Mouse (Mus musculus): ENCODE measurements at regions not wholly inside any gene's neighbourhood (a gene's known extent, or its start where the extent isn't known, plus 50 kb on each side); places are given as distances from the start of the nearest gene placed in this dataset.
"Not testable (repeated sequence)": the region's sequence is repeated elsewhere in the genome, so short reads cannot be mapped to it uniquely, and the experiment has no call there.

DNA sequence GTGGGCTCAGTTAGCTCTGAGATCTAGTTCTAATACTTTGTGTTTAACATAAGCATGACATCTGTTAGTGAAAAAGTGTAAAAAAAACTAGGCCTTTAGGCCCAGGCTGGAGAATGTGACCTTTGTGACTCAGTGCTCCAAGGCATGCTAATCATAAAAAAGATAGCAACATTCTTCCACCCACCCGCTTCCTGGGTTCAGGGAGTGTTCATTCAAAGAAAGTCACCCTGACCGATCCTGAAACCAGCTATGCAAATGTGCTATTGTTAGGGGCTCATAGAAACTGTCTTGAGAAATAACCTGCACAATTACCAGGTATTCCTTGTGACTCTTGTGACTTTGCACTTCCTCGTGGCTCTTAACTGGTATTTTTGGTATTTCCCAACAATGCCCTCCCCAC lies 70.6 kb downstream of the Bbs10 start:
- TF ChIP-seq POLR2A (IDR thresholded peaks at IDR 0.05; ENCODE audit: control insufficient read depth, low read depth, low read length); CTCF (IDR thresholded peaks at IDR 0.05; ENCODE audit: control insufficient read depth, insufficient read depth, insufficient replicate concordance, low read depth, low read length): not testable (repeated sequence)
